Mouse (Mus musculus) E14TG2a.4 (cell line): ENCODE measurements at regions not wholly inside any gene's neighbourhood (a gene's known extent, or its start where the extent isn't known, plus 50 kb on each side); places are given as distances from the start of the nearest gene placed in this dataset.

Experiments
- H3K27me3 ChIP-seq: 2 replicates; pipeline ENCODE4 v1.6.1; 2014; ENCODE audit warnings: low read length, control low read depth; ENCODE audit not compliant: insufficient read depth
- H3K36me3 ChIP-seq: 2 replicates; pipeline ENCODE4 v1.6.1; 2014; ENCODE audit warnings: low read length, control low read depth; ENCODE audit not compliant: insufficient read depth
- H3K4me1 ChIP-seq: replicated peaks from 2 replicates; pipeline ENCODE4 v1.6.1; 2014; ENCODE audit warnings: low read depth, low read length, control low read depth
- H3K4me3 ChIP-seq: replicated peaks from 2 replicates; pipeline ENCODE4 v1.5.1; 2014; ENCODE audit warnings: mild to moderate bottlenecking, low read length
- H3K9me3 ChIP-seq: 2 replicates; pipeline ENCODE4 v1.6.1; 2014; ENCODE audit warnings: low read length, control low read depth
- CTCF ChIP-seq: conservative IDR thresholded peaks from 2 replicates; pipeline ENCODE4 v1.5.1; 2014; ENCODE audit warnings: low read length
- NANOG ChIP-seq: IDR thresholded peaks from 2 replicates; pipeline ENCODE4 v1.6.1; 2014; ENCODE audit warnings: borderline replicate concordance, low read length, mixed read lengths
- POU5F1 ChIP-seq: IDR thresholded peaks from 2 replicates; pipeline ENCODE4 v1.6.1; 2014; ENCODE audit warnings: low read length, borderline replicate concordance

DNA sequence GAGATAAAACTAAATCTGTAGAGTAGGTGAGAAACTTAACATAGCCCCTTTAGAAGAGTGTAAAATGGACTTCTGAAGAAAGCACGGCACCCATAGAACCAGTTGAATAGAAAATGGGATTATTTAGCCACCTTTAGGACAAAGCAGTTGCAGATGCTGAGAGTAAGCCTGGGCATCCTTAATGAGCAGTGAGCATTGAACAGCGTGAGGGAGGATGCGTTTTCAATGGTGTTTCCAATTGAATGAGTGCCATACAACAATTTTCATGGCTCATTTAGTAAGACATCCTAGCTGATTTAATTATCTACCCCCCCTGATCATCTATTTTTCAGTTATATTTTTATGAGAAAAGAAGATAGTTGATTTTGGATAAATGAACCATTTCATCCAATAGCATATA lies 327.2 kb upstream of the Fsip2 start:
- H3K9me3 ChIP-seq: no peaks in the 10 kb centered on the region
- H3K27me3 ChIP-seq: no peaks in the 10 kb centered on the region
- H3K4me1 ChIP-seq: no peaks in the 10 kb centered on the region
- no peaks in the 10 kb centered on the region for H3K36me3 ChIP-seq
- no peak for TF ChIP-seq CTCF
- H3K4me3 ChIP-seq: no peak overlapping the region

DNA sequence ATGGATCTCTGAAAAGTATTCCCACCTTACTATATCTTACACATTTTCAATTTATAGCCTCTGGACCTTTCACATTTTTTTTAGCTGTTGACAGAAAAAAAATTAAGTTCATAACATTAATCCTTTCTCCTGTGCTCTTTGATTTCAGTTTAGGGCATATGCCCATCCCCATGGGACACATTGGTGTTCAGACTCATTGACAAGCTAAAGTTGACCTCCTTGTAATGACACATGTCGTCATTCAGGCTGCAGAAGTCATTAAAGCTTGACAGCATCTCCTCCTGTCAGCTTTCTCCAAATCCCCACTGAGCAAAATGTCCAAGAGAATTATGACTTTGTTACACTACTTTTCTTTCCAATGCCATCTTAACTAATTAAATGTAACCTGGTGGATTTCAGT lies 322.9 kb upstream of the Fsip2 start:
- Histone ChIP-seq H3K27me3 (no peaks in the 10 kb centered on the region), H3K36me3 (no peaks in the 10 kb centered on the region), H3K9me3 (no peaks in the 10 kb centered on the region), H3K4me1 (no peaks in the 10 kb centered on the region), H3K4me3 (no peak overlapping the region)
- no peak for TF ChIP-seq POU5F1
- TF ChIP-seq NANOG: no peak
- no peak for TF ChIP-seq CTCF

DNA sequence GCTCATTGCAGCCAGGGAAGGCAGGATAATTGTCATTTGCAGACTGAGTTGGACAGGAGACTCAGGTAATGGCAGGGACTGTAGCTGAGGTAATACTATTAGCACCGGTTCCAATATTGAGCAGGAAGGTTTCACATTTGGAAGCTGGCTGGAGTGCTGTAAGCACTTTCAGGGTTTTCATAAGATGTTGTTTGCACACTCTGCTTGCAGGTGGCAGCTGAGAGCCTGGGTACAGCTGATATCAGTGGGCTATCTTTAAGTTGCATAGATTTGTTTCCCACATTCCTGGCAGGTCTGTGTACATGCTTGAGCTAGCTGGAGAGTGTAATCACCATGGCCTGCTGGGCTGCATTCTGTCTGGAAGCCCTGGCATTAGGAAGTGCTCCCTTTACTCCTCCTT lies 299.0 kb upstream of the Fsip2 start:
- Histone ChIP-seq H3K4me1 (no peaks in the 10 kb centered on the region), H3K36me3 (no peaks in the 10 kb centered on the region), H3K9me3 (no peaks in the 10 kb centered on the region), H3K4me3 (no peak overlapping the region), H3K27me3 (no peaks in the 10 kb centered on the region)
- TF ChIP-seq NANOG: no peak
- no peak for TF ChIP-seq CTCF
- TF ChIP-seq POU5F1: no peak
